Mouse (Mus musculus) CH12.LX (cell line): Measurements from ENCODE around the gene Phlpp2. TPM values are rescaled to one million over a fixed set of nuclear protein-coding genes. Genes with fewer than 3 reads are reported as not detected.

Source experiments
- DNase-seq: peaks from one replicate; pipeline ENCODE4 v3.0.0-alpha.2; 2013; ENCODE audit errors: extremely low read depth
- H3K27ac ChIP-seq: 2 replicates; pipeline ENCODE4 v1.5.1; 2012; ENCODE audit warnings: low read depth, mild to moderate bottlenecking, control low read depth, moderate library complexity; ENCODE audit not compliant: insufficient read depth
- H3K27me3 ChIP-seq: replicated peaks from 2 replicates; pipeline ENCODE3; 2012; ENCODE audit warnings: inconsistent platforms
- H3K36me3 ChIP-seq, 2 experiments: replicated peaks in 1 of 2; 2 replicates each; pipeline versions ENCODE3 to v1.6.1; 2012; ENCODE audit warnings: inconsistent platforms in 1 of 2, low read length in 1 of 2, mild to moderate bottlenecking in 1 of 2, mixed read lengths in 1 of 2, moderate library complexity in 1 of 2; ENCODE audit not compliant: control insufficient read depth in 1 of 2, insufficient read depth in 1 of 2
- H3K4me1 ChIP-seq, 2 experiments: 2 replicates each; pipeline ENCODE4 v1.6.1; 2012; ENCODE audit warnings: inconsistent platforms in 1 of 2, moderate library complexity in 1 of 2; ENCODE audit not compliant: insufficient read depth in 2 of 2, control insufficient read depth in 1 of 2
- H3K4me2 ChIP-seq: 2 replicates; pipeline ENCODE4 v1.6.1; 2012; ENCODE audit warnings: low read depth, mild to moderate bottlenecking, control low read depth; ENCODE audit not compliant: poor library complexity, insufficient read depth, severe bottlenecking
- H3K4me3 ChIP-seq, 3 experiments: fragments of 150-350 bp in 1 of 3; sonication (generic) in 1 of 3; replicated peaks in 1 of 3; 2 replicates each; pipeline versions ENCODE3 to v1.5.1; 2011 to 2012; ENCODE audit warnings: low read depth in 2 of 3, low read length in 2 of 3, mild to moderate bottlenecking in 2 of 3, moderate library complexity in 2 of 3, control low read depth in 1 of 3, improper control_type of control experiment in 1 of 3, inconsistent platforms in 1 of 3, mixed read lengths in 1 of 3; ENCODE audit not compliant: poor library complexity in 1 of 3
- H3K79me2 ChIP-seq: replicated peaks from 2 replicates; pipeline ENCODE4 v1.6.1; 2012; ENCODE audit warnings: mild to moderate bottlenecking, moderate library complexity; ENCODE audit not compliant: control insufficient read depth, poor library complexity, insufficient read depth, severe bottlenecking; ENCODE audit errors: extremely low read depth
- H3K9ac ChIP-seq: 2 replicates; pipeline ENCODE4 v1.6.1; 2012; ENCODE audit warnings: low read depth, mild to moderate bottlenecking, control low read depth, moderate library complexity; ENCODE audit not compliant: insufficient read depth
- H3K9me3 ChIP-seq: replicated peaks from 2 replicates; pipeline ENCODE3; 2012; ENCODE audit warnings: low read length, inconsistent platforms, mixed read lengths
- BHLHE40 ChIP-seq: IDR thresholded peaks from 2 replicates; pipeline ENCODE4 v1.6.1; 2011; ENCODE audit warnings: mild to moderate bottlenecking, low read depth, low read length, improper control_type of control experiment
- CHD2 ChIP-seq: IDR thresholded peaks from 2 replicates; pipeline ENCODE4 v1.6.1; 2011; ENCODE audit warnings: low read length, improper control_type of control experiment
- CTCF ChIP-seq, 2 experiments: IDR thresholded peaks in 1 of 2; conservative IDR thresholded peaks in 1 of 2; 2 replicates each; pipeline ENCODE4 v1.5.1; 2011 to 2012; ENCODE audit warnings: low read depth in 2 of 2, low read length in 2 of 2, improper control_type of control experiment in 1 of 2, inconsistent platforms in 1 of 2, mild to moderate bottlenecking in 1 of 2, moderate library complexity in 1 of 2
- E2F4 ChIP-seq: IDR thresholded peaks from 2 replicates; pipeline ENCODE4 v1.6.1; 2011; ENCODE audit warnings: low read depth, low read length, improper control_type of control experiment; ENCODE audit not compliant: insufficient replicate concordance
- GABPA ChIP-seq: IDR thresholded peaks from 2 replicates; pipeline ENCODE4 v1.6.1; 2012; ENCODE audit warnings: low read depth, low read length, improper control_type of control experiment, inconsistent platforms; ENCODE audit not compliant: insufficient replicate concordance
- IRF4 ChIP-seq: IDR thresholded peaks from 2 replicates; pipeline ENCODE4 v1.6.1; 2014; ENCODE audit warnings: low read depth, mild to moderate bottlenecking, inconsistent platforms, low read length, improper control_type of control experiment
- JUN ChIP-seq: IDR thresholded peaks from 2 replicates; pipeline ENCODE4 v1.6.1; 2011; ENCODE audit warnings: low read depth, mild to moderate bottlenecking, low read length, improper control_type of control experiment, moderate library complexity; ENCODE audit not compliant: insufficient read depth
- KAT2A ChIP-seq: IDR thresholded peaks from 2 replicates; pipeline ENCODE4 v1.6.1; 2012; ENCODE audit warnings: low read length, improper control_type of control experiment, inconsistent platforms; ENCODE audit not compliant: insufficient replicate concordance
- MAFK ChIP-seq: IDR thresholded peaks from 2 replicates; pipeline ENCODE4 v1.6.1; 2011; ENCODE audit warnings: low read length, improper control_type of control experiment; ENCODE audit not compliant: insufficient replicate concordance
- MAX ChIP-seq: IDR thresholded peaks from 2 replicates; pipeline ENCODE4 v1.6.1; 2011; ENCODE audit warnings: low read length, improper control_type of control experiment
- MXI1 ChIP-seq: IDR thresholded peaks from 2 replicates; pipeline ENCODE4 v1.6.1; 2011; ENCODE audit warnings: mild to moderate bottlenecking, low read depth, low read length, improper control_type of control experiment
- MYC ChIP-seq: IDR thresholded peaks from 2 replicates; pipeline ENCODE4 v1.6.1; 2011; ENCODE audit warnings: low read depth, mild to moderate bottlenecking, improper control_type of control experiment, low read length
- NELFE ChIP-seq: IDR thresholded peaks from 2 replicates; pipeline ENCODE4 v1.6.1; 2011; ENCODE audit warnings: low read depth, low read length, improper control_type of control experiment
- POLR2A ChIP-seq: IDR thresholded peaks from 2 replicates; pipeline ENCODE4 v1.6.1; 2011; ENCODE audit warnings: low read depth, mild to moderate bottlenecking, improper control_type of control experiment, low read length
- POLR2AphosphoS2 ChIP-seq: IDR thresholded peaks from 2 replicates; pipeline ENCODE4 v1.6.1; 2011; ENCODE audit warnings: low read depth, low read length, improper control_type of control experiment
- RAD21 ChIP-seq: IDR thresholded peaks from 2 replicates; pipeline ENCODE4 v1.6.1; 2011; ENCODE audit warnings: low read depth, mild to moderate bottlenecking, low read length, improper control_type of control experiment, moderate library complexity
- RCOR1 ChIP-seq: conservative IDR thresholded peaks from 2 replicates; pipeline ENCODE4 v1.6.1; 2012; ENCODE audit warnings: low read depth, mild to moderate bottlenecking, inconsistent platforms, low read length, improper control_type of control experiment
- SIN3A ChIP-seq: IDR thresholded peaks from 2 replicates; pipeline ENCODE4 v1.6.1; 2012; ENCODE audit warnings: low read length, improper control_type of control experiment, inconsistent platforms
- SMC3 ChIP-seq: IDR thresholded peaks from 2 replicates; pipeline ENCODE4 v1.6.1; 2011; ENCODE audit warnings: low read depth, low read length, improper control_type of control experiment
- UBTF ChIP-seq: IDR thresholded peaks from 2 replicates; pipeline ENCODE4 v1.6.1; 2012; ENCODE audit warnings: low read depth, mild to moderate bottlenecking, inconsistent platforms, low read length, improper control_type of control experiment, moderate library complexity
- USF1 ChIP-seq: IDR thresholded peaks from 2 replicates; pipeline ENCODE4 v1.6.1; 2014; ENCODE audit warnings: low read depth, mild to moderate bottlenecking, inconsistent platforms, low read length, improper control_type of control experiment
- ZC3H11A ChIP-seq: IDR thresholded peaks from 2 replicates; pipeline ENCODE4 v1.6.1; 2012; ENCODE audit warnings: low read depth, mild to moderate bottlenecking, inconsistent platforms, low read length, improper control_type of control experiment
- ZNF384 ChIP-seq: IDR thresholded peaks from 2 replicates; pipeline ENCODE4 v1.6.1; 2012; ENCODE audit warnings: low read depth, low read length, improper control_type of control experiment, inconsistent platforms
- dilution Hi-C: fragments of 300-500 bp; cut with MboI; formaldehyde crosslinking; loops from 2 replicates; pipeline ENCODE4 v1.14.3; 2020; ENCODE audit warnings: low sequenced_read_pairs; ENCODE audit not compliant: extremely low pct_unique_long_range_greater_than_20kb, extremely low pct_ligation_motif_present
- in situ Hi-C: fragments of 300-500 bp; cut with MboI; formaldehyde crosslinking; loops from 3 replicates; pipeline ENCODE4 v1.14.3; 2019; ENCODE audit warnings: low sequenced_read_pairs, low pct_ligation_motif_present, low pct_unique_long_range_greater_than_20kb, mixed read lengths
- polyA plus RNA-seq: library from polyadenylated mRNA; unstranded; fragments of >175 nt; gene quantifications from 2 replicates; pipeline ENCODE4 v1.2.1, GENCODE M21; 2012; ENCODE audit warnings: low read depth; ENCODE audit not compliant: insufficient read length
- total RNA-seq, 2 experiments: library from RNA; depleted of rRNA; stranded (reverse); fragments of 300-350 nt in 1 of 2; fragments of >200 nt in 1 of 2; gene quantifications; 2 replicates each; pipeline ENCODE4 v1.2.3; 2012 to 2014

Phlpp2 gene
- total and polyA plus RNA-seq, 3 experiments, result 3.1 to 9.2 (median 3.5) TPM

DNA sequence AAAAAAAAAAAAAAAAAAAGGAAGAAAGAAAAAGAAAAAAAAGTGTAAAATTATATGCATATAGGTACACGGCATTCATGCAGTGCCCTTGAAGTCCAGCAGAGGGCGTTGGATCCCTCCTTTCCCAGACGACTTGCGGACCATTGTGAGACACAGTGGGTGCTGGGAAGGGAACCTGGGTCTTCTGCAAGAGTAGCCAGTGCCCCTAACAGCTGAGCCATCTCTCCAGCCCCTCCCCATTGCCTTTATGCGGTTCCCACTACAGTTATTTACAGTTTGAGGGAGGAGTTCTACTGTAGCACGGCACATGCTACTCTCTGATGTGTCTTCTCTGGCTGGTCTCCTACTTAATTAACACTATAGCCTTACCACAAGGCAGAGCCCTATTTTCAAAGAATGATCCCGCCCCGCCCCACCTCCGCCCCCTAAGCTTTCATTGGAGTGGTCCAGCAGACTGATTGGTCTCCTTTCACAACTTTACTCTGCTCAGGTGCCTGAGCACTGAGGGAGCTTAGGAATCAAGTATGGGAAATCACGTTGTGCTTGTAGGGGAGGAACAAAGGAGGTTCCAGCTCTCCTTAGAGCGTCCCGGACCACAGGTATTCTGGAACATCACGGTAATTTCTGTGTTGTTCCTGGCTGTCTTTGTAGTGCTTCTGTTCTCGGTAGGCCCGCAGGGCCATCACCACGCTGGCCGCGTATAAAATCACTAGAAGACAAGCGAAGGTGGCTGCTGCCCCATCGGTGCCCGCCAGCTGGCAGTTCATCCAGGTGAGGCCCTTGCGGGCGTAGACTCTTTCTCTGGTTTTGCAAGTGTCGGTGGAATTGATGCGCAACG is 79.3 kb downstream of the Phlpp2 start:
- in situ Hi-C loops, result no loop called here
- Histone ChIP-seq H3K4me3 (no peak overlapping the region), H3K27me3 (no peaks in the 10 kb centered on the region), H3K27ac (no peak overlapping the region), H3K79me2 (no peaks in the 10 kb centered on the region), H3K9me3 (no peaks in the 10 kb centered on the region), H3K36me3 (peaks cover 0 to 17% of the 10 kb centered on the region in 2 experiments), H3K4me2 (no peak overlapping the region), H3K9ac (no peak overlapping the region), H3K4me1 (no peaks in the 10 kb centered on the region)
- no peak for TF ChIP-seq CHD2
- TF ChIP-seq NELFE, result no peak
- TF ChIP-seq MAX, result no peak
- TF ChIP-seq RAD21, result peak; percentile 57
- no peak for TF ChIP-seq UBTF
- TF ChIP-seq USF1, result no peak
- no peak for TF ChIP-seq MYC
- no peak for TF ChIP-seq JUN
- TF ChIP-seq E2F4, result no peak
- peak; percentile 63 for TF ChIP-seq SMC3
- no peak for TF ChIP-seq KAT2A
- peak; percentile 70 to 75 for TF ChIP-seq CTCF (conservative IDR thresholded peaks at IDR 0.05 in 1 of 2, IDR thresholded peaks at IDR 0.05 in 1 of 2; ENCODE audit: low read depth in 2 of 2, low read length in 2 of 2)
- TF ChIP-seq MAFK, result no peak
- TF ChIP-seq POLR2A, result no peak
- no peak for TF ChIP-seq IRF4
- no peak for TF ChIP-seq RCOR1
- peak; percentile 75 for TF ChIP-seq ZNF384
- no peak for TF ChIP-seq GABPA
- DNase-seq, result peak; percentile 29
- dilution Hi-C loops, result no loop called here

DNA sequence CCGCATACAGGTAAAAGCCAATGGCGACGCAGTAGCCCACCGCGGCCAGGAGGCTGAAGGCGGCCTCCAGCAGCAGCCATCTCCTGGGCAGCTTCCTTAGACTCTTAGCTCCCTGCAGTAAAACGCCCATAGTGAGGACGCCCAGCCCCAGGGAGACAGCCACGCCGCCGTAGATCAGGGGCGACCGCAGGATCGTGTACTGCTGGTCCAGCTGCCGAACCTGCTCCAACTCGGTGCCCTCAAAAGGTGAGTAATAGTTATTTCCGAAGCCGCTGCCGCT is 79.9 kb downstream of the Phlpp2 start:
- no peak for DNase-seq
- H3K9ac ChIP-seq, result no peak overlapping the region
- H3K27ac ChIP-seq, result no peak overlapping the region
- dilution Hi-C loops (no loop called here), in situ Hi-C loops (no loop called here)
- H3K79me2 ChIP-seq, result no peaks in the 10 kb centered on the region
- H3K4me3 ChIP-seq, result no peak overlapping the region
- no peaks in the 10 kb centered on the region for H3K4me1 ChIP-seq
- H3K27me3 ChIP-seq, result no peaks in the 10 kb centered on the region
- no peak for TF ChIP-seq MAX
- no peak for TF ChIP-seq POLR2AphosphoS2
- TF ChIP-seq JUN, result no peak
- TF ChIP-seq ZC3H11A, result no peak
- TF ChIP-seq SIN3A, result no peak
- TF ChIP-seq RCOR1, result no peak
- TF ChIP-seq GABPA, result no peak
- TF ChIP-seq MXI1, result no peak
- no peak for TF ChIP-seq BHLHE40
- no peak overlapping the region for H3K4me2 ChIP-seq
- H3K9me3 ChIP-seq, result no peaks in the 10 kb centered on the region
- peaks cover 0 to 13% of the 10 kb centered on the region in 2 experiments for H3K36me3 ChIP-seq
